Mouse (Mus musculus) kidney, adult 8-10 months (tissue): ENCODE results near the gene Htt.

Source experiments
- DNase-seq, 2 experiments: peaks; one replicate each; pipeline ENCODE4 v3.0.0; 2022

Gene Htt

DNA sequence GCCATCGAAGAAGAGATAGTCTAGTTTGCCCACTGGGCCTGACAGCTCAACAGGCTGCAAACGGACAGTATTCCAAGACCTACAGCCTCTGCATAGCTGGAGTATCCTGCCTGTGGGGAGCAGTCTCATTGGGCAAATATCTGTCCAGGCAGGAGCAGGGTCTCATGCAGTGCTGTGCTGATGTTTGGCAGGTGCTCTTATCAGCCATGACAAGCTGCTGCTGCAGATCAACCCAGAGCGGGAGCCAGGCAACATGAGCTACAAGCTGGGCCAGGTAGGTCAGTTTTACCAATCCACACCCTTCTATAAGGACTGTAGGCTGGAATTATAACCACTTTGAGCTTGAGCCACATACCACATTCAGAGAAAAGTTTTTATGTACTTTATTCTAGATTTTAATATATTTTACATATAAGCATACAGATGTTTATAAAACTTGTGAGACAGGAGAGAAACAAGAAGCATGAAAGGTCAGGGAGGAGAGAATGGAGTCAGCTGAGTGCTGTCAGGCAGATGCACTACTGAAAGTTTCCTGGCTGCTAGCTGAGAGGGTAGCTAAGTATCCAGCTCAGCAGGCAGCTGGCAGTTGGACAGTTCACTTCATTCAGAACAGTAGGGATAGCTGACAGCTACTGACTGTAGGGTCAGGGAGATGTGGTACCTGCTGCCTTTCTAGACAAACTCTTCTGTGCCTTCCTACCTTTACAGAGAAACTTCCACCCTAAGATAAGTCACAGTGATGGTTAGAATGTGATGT lies 135.3 kb downstream of the Htt start:
- no peak for DNase-seq

DNA sequence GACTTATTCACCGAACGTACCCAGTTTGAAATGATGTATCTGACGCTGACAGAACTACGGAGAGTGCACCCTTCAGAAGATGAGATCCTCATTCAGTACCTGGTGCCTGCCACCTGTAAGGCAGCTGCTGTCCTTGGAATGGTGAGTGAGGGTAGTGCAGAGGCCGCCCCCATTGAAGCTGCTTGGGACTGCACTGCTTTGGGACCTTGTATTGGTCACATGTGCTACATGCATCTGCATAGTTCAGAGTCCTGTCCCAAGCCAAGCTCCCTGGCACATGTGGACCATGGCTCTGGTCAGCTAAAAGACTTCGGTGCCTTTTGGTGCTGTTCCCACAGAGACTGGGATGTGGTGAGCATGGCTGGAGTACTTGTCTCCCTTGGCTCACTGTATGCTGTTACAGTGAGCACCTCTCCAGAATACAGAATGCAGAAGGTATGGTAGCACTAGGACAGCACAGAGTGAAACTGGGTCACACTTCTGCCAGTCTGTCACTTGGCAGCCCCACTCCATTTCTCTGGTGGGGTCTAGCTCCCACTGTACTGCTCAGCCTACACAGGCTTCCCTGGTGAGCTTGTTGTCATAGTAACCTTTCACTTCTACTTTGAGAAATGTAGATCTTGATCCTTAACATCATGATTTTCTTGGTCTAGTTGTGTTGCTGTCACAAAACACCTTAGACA lies 138.4 kb downstream of the Htt start:
- no peak for DNase-seq

DNA sequence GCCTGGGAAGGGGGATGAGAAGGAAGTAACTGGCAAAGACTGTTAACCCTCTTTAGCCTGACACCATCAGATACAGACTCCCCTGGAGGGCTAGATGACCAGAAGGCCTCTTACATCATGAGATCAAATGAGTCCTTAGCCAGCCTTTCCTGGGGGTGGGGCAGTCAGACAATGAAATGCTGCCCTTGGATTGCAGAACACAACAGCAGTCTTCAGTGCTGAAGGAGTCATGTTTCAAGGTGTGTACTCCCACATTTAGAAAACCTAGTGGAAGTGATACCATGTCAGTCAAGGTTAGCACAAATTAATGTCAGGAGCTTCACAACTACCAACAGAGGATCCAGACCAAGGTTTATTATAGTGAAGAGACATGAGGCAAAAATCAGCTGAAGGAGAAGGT lies 140.8 kb downstream of the Htt start:
- no peak for DNase-seq

DNA sequence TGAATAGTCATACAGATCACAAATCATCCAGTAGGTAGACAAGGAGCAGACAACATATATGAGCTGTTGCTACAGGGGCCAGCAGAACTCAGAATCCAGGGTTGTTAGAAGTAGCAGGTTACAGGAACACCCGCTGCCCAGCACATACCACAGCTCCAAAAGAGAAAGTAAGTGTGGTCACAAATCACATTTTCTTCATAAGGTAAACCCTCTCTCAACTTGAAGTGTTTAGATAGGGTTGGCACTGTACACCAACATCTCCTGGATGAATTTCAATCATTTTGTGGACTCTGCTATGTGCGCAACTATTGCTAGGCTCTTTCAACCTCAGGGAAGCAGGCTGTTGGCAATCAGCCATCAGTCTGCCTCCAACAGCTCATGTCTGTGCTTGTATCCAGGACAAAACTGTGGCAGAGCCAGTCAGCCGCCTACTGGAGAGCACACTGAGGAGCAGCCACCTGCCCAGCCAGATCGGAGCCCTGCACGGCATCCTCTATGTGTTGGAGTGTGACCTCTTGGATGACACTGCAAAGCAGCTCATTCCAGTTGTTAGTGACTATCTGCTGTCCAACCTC lies 141.4 kb downstream of the Htt start:
- no peak for DNase-seq

- DNase-seq, result no peak
Measured at GRCm38 (mm10) chr5:34904412-34904811, 142.9 kb downstream of the Htt start.

GRCm38 (mm10) chr5:34907230-34907629 lies 145.7 kb downstream of the Htt start:
- DNase-seq, result no peak

GRCm38 (mm10) chr5:34907910-34908725 lies 146.6 kb downstream of the Htt start, which contains the start of gene Msantd1:
Gene Msantd1, plus strand, starts transcription at chr5:34908012.
- no peak for DNase-seq

DNA sequence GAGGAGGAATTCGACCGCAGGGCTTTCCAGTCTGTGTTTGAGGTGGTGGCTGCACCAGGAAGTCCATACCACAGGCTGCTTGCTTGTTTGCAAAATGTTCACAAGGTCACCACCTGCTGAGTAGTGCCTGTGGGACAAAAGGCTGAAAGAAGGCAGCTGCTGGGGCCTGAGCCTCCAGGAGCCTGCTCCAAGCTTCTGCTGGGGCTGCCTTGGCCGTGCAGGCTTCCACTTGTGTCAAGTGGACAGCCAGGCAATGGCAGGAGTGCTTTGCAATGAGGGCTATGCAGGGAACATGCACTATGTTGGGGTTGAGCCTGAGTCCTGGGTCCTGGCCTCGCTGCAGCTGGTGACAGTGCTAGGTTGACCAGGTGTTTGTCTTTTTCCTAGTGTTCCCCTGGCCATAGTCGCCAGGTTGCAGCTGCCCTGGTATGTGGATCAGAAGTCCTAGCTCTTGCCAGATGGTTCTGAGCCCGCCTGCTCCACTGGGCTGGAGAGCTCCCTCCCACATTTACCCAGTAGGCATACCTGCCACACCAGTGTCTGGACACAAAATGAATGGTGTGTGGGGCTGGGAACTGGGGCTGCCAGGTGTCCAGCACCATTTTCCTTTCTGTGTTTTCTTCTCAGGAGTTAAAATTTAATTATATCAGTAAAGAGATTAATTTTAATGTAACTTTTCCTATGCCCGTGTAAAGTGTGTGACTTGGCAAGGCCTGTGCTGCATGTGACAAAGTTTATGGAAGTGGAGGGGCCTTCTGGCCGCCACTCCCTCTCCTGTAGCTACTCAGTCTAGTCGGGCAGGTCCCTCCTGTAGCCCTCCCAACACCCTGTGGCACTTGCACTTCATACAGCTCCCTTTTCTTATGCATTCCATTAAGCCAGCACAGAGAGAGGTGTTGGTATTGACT lies 147.4 kb downstream of the Htt start:
- DNase-seq, result peak in 1 of 2 experiments; percentile 14

DNA sequence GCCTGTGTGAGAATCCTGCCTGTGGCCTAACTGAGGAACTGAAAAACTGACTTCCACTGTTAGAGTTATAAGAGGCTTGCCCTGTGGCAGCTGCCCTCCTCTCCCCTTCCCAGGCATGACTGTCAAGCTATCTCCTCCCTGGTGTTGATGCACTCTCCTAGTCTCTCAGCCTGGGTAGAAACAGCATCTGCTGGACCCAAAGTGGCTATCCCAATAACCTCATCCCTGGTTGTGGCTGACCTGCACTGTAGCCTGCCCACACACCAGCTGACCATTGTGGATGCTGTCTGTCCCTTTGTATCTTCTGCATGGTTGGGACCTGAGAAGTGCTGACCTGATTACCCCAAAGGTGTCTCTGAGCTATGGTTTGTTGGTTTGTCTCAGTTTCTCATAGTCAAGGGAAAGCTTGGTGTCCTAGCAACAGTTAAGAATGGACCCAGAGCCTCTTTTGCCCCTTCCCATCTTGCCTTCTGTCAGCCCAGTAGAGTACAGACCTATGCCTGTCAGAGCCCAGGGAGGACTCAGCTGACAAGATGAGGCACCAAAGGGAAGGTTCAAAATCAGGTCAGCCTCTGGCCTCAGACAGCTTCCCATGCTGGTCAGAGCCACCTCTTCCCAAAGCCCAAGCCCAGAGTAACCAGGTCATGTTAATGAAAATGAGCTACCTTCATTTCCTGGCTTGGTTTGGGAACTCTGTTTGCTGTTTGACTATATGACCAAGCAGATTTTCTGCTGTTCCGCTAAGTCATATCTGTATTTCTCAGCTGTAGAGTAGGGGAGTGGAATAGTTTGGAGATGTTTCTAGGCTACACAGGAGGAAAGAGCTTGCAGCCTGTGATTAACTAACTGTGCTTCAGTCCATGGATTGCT lies 148.3 kb downstream of the Htt start:
- DNase-seq, result no peak

DNA sequence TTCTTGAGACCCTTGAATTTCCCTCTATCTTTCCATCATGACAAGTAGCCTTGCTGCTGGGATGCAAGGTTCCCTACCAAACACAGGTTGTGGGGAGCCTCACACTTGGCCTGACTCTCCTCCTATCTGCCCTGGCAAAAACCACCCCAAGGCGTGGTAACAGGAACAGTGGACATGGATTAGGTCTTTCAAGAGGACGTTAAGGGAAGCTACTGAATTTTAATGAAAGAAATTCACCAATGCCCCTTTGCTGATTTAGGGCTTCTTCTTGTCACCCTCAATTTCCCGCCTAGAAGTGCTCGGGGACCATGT lies 148.9 kb downstream of the Htt start:
- DNase-seq, result no peak

GRCm38 (mm10) chr5:34915801-34916200 lies 154.3 kb downstream of the Htt start:
- peak; percentile 42 to 74 for DNase-seq

- no peak for DNase-seq
Measured at GRCm38 (mm10) chr5:34917234-34917655, 155.7 kb downstream of the Htt start.

- DNase-seq, result no peak
Measured at GRCm38 (mm10) chr5:34918785-34919184, 157.2 kb downstream of the Htt start.

DNA sequence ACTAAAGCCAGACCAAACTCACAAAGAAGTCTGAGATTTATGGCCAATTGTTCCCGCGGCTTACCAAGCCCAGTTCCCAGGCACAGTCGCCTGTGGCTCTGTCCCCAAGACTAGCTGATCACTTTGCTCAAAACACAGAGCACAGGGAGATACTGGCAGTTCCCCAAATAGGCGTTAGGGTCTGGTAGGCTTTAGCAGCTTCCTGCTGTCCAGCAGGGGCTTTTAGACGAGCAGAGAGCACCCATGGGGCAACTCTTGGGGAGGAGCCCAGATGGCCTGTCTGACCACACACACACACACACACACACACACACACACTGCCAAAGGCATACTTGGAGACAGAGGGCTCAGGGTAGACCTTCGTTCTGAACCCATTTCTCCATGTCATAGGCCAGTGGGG lies 161.0 kb downstream of the Htt start:
- DNase-seq, result no peak

DNA sequence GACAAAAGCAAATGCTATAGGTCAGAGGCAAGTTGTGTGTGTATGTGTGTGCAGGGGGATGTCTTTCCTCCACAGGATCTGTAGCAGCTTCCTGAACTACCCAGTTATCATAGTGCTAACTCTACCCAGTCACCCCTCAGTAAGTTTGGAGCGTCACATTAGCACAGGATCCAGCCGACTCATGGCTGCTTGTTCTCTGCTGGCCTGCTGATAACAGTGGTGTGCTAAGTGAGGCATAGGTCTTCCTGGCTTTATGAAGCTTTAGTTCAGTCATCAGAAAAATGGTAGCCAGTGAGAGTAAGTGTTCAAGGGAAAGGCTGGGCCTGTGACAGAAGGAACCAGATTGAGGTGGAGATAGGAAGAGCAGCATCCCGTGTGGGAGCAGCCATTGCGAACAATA lies 162.4 kb downstream of the Htt start:
- DNase-seq, result no peak

GRCm38 (mm10) chr5:34924519-34924918 lies 163.0 kb downstream of the Htt start:
- DNase-seq, result no peak

DNA sequence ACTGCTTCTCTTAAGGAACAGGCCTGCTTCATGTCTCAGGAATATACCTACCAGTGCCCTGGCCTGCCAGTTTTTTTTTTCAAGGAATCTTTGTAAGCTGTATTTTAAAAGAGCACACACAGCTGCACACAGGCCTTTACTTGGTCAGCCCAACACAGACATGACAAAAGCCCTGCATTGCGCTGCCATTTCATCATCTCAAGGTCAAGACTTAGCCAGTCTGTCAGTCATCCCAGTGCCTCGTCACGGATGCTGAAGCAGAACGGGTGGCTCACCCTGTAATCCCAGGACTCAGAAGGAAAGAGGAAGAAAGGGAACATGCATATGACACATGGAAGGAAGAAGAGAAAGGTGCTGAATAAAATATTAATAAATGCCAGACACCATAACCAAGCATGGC lies 166.1 kb downstream of the Htt start:
- DNase-seq, result no peak

DNA sequence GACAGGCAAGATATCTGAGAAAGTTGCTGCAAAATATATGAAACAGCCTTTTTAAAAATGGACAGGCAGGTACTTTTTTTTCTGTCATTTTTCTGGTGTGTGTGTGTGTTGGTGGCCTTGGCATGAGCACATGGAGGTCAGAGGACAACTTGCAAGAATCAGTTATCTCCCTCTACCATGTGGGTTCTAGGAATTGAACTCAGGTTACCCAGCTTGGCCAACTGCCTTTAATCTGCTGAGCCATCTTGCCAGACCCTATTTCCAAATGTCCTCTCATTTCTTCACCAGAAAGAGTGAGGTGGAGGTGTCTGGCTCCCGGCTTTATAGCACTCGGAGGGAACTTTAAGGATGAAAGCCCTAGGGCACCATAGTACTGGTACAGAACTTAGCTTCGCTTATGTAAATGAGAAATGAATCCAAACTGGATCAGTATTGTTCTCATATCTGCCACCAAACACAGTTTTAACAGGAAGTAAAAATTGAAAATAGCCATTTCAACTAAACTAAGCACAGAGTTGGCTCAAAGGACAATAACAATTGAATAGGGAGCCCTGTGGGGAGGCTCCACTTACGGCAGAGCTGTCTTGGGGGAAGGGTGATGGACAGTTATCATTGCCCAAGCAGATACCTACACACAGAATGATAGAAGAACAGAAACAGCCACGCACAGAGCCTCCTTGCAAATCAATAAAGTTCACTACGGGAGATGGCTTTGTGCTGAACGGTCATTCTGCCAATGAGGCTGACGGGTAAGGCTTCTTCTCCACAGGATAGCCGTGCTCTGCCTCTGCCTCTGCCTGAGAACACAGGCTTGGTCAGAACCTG lies 168.8 kb downstream of the Htt start:
- DNase-seq, result no peak

- no peak for DNase-seq
Measured at GRCm38 (mm10) chr5:34931091-34931490, 169.6 kb downstream of the Htt start.
